Mouse (Mus musculus) midbrain, embryonic 14.5 days (tissue): ENCODE data around the gene Rai14. TPM values are rescaled to one million over a fixed set of nuclear protein-coding genes. Genes with fewer than 3 reads are reported as not detected.
"Not testable (repeated sequence)": the region's sequence is repeated elsewhere in the genome, so short reads cannot be mapped to it uniquely, and the experiment has no call there.

Source experiments
- ATAC-seq: fragments of 200-750 bp; cut with Nextera tagmentation; 2 replicates; pipeline ENCODE4 v1.8.0; 2017; ENCODE audit warnings: moderate number of reproducible peaks, moderate library complexity; ENCODE audit not compliant: low FRiP score, low TSS enrichment
- DNase-seq: peaks from one replicate; pipeline ENCODE4 v3.0.0-alpha.2; 2015
- H3K27ac ChIP-seq: fragments of 300-500 bp; sonication (generic); replicated peaks from 2 replicates; pipeline ENCODE4 v1.5.1; 2014; ENCODE audit warnings: mild to moderate bottlenecking, low read depth, low read length, moderate library complexity
- H3K27me3 ChIP-seq: fragments of 300-500 bp; sonication (generic); 2 replicates; pipeline ENCODE4 v1.6.1; 2014; ENCODE audit warnings: low read length, control low read depth, mixed read lengths; ENCODE audit not compliant: control insufficient read depth, insufficient read depth
- H3K36me3 ChIP-seq: fragments of 300-500 bp; sonication (generic); 2 replicates; pipeline ENCODE4 v1.6.1; 2014; ENCODE audit warnings: low read length, control low read depth; ENCODE audit not compliant: control insufficient read depth, insufficient read depth
- H3K4me1 ChIP-seq: fragments of 300-500 bp; sonication (generic); 2 replicates; pipeline ENCODE4 v1.6.1; 2014; ENCODE audit warnings: mild to moderate bottlenecking, antibody characterized with exemption, low read length, control low read depth; ENCODE audit not compliant: control insufficient read depth, insufficient read depth
- H3K4me2 ChIP-seq: fragments of 300-500 bp; sonication (generic); 2 replicates; pipeline ENCODE4 v1.6.1; 2014; ENCODE audit warnings: mild to moderate bottlenecking, low read length, moderate library complexity
- H3K4me3 ChIP-seq: fragments of 300-500 bp; sonication (generic); replicated peaks from 2 replicates; pipeline ENCODE4 v1.5.1; 2014; ENCODE audit warnings: low read depth, low read length
- H3K9ac ChIP-seq: fragments of 300-500 bp; sonication (generic); replicated peaks from 2 replicates; pipeline ENCODE4 v1.6.1; 2014; ENCODE audit warnings: mild to moderate bottlenecking, low read length, moderate library complexity
- H3K9me3 ChIP-seq: fragments of 300-500 bp; sonication (generic); 2 replicates; pipeline ENCODE4 v1.6.1; 2016; ENCODE audit warnings: low read length, control low read depth, mixed read lengths; ENCODE audit not compliant: control insufficient read depth
- WGBS: fragments of 180-500 bp; shearing (Covaris S2); extraction: QIAGEN DNeasy Blood & Tissue Kit; methylation state at CpG from one replicate; pipeline ENCODE4 v1.1.7; 2014; 5-methylcytosine and 5-hydroxymethylcytosine counted together
- polyA plus RNA-seq: library from polyadenylated mRNA; unstranded; fragments of >200 nt; fragmentation: Nextera tagmentation; extraction: Ambion mirVana; gene quantifications from 2 replicates; pipeline ENCODE4 v1.2.1, GENCODE M21; 2014

The Rai14 gene
- polyA plus RNA-seq, 1 experiment from 2014 or later = 20.5 TPM

DNA sequence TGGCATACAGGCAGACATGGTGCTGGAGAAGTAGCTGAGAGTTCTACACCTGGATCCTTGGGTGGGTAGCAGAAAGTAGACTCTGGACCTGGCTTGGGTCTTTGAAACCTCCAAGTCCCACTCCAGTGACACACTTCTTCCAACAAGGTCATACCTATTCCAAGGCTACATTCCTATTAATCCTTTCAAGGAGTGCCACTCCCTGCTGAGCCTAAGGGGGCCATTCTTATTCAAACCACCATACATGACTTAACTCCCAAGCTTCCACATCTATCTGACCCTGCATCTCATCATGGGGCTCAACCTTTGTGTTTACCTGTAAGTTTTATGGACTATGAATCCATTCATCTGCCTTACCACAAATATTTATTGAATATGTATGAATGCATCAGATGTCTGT, 152.1 kb downstream of the Rai14 start:
- no peak for DNase-seq
- no peak overlapping the region for H3K9ac ChIP-seq
- H3K36me3 ChIP-seq = 0 out of 2 replicates have a peak, but pooled peaks cover 4% of the 10 kb centered on the region
- H3K4me1 ChIP-seq = no peaks in the 10 kb centered on the region
- ATAC-seq = no peak
- no peak overlapping the region for H3K4me2 ChIP-seq
- H3K27me3 ChIP-seq = no peaks in the 10 kb centered on the region
- H3K27ac ChIP-seq = no peak overlapping the region
- H3K4me3 ChIP-seq = no peak overlapping the region
- no peaks in the 10 kb centered on the region for H3K9me3 ChIP-seq

DNA sequence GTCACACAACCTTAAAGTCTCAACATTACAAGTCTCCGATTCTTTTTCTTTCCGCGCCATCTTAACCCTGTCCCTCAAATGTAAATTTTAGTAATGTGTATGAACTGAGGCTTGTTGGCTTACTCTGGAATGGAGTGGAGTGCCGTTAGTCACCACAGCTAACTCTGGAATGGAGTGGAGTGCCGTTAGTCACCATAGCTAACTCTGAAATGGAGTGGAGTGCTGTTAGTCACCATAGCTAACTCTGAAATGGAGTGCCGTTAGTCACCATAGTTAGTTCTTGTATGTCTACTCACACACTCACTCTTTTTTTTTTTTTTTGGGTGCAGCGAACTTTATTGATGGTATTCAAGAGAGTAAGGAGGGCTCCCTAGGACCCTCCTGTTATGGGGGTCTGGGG, 154.4 kb downstream of the Rai14 start:
- Histone ChIP-seq H3K9ac (no peak overlapping the region), H3K36me3 (no peaks in the 10 kb centered on the region), H3K27ac (no peak overlapping the region), H3K4me2 (no peak overlapping the region), H3K4me3 (no peak overlapping the region), H3K4me1 (no peaks in the 10 kb centered on the region), H3K9me3 (no peaks in the 10 kb centered on the region), H3K27me3 (no peaks in the 10 kb centered on the region)
- no peak for DNase-seq
- no peak for ATAC-seq
- 97% methylated on average over 7 of the region's 7 CpGs for WGBS

DNA sequence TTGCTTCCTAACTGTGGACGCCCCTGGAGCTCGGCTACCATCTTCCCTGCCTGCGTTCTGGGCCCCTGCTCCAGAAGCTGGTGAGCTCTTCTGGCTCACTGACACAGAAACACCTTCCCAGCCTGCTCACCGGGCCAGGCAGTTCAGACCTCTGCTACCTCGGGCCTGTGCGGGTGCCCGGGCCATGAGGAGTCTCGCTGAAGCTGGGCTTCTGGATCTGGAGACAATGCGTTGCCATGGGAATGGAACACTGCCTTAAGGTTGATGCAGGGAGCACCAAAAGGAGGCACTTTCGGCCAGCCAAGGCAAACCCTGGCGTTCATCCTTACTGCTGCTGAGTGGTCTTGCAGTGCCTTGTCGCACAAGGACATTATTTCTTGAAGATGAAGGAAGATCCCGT, 156.0 kb downstream of the Rai14 start, which contains the start of gene Ttc23l:
Gene Ttc23l (minus strand): TSS at position 204 of the 400 bp plus-strand sequence.
- Histone ChIP-seq H3K4me1 (no peaks in the 10 kb centered on the region), H3K27ac (no peak within 1 kb of the TSS), H3K9me3 (no peaks in the 10 kb centered on the region), H3K27me3 (no peaks in the 10 kb centered on the region), H3K9ac (no peak within 1 kb of the TSS), H3K4me2 (no peak within 1 kb of the TSS), H3K36me3 (no peaks in the 10 kb centered on the region), H3K4me3 (no peak within 1 kb of the TSS)
- 86% methylated on average over 13 of the region's 13 CpGs for WGBS
- DNase-seq = no peak
- no peak for ATAC-seq

DNA sequence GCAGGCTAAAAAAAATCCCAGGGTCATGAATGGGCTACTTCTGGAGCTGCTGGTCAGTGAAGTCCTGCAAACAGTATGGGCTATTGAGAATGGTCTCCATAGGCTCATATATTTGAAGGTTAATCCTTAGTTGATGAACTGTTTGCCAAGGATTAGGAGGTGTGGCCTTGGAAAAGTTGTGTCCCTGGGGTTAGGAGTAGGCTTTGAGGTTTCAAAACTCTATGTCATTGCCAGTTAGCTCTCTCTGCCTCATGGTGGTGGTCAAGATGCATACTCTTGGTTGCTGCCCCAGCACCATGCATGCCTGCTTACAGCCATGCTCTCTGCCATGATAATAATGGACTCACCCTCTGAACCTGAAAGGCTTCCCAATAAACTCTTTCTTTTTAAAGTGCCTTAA, 160.1 kb downstream of the Rai14 start:
- Histone ChIP-seq H3K36me3 (no peaks in the 10 kb centered on the region), H3K27me3 (no peaks in the 10 kb centered on the region), H3K9ac (no peak overlapping the region), H3K9me3 (no peaks in the 10 kb centered on the region), H3K4me3 (no peak overlapping the region), H3K4me1 (no peaks in the 10 kb centered on the region), H3K27ac (no peak overlapping the region), H3K4me2 (no peak overlapping the region)
- no peak for DNase-seq
- no peak for ATAC-seq

DNA sequence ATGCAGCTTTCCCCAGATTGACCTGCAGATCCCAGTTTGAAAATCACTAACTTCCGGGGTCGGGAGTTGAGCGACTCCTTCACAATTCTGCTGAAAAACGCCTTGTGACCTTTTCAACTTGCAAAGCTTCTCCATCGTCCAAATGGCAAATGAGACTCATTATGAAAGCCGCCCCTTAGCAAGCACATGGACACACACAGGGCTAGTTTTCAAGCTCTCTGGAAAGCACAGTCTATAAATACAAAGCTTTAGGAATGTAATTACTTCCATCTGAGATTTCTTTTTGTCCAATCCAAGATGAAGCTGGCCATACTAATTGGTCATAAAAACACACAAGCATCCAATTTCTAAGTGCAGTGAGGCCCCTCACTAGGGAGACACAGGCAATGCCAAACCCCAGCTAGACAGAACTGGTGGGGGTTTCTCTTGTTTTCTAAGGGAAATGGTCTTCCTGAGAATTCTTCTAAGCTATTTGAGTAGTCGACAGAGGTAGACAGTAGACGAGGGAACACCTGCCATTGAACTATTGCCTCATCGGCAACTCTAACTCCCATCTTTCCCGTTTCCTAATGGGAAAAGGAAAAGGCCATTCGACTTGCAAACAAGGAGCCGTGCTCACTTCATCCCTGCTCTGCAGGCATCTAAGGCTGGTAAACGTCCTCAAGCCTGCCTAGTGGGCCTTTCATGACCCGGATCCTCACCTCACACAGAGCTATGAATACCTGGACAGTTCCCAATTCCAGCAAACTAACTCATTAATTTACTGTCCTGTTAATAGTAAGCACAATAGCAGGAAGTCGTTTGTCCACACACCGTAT, 173.9 kb downstream of the Rai14 start:
- no peak overlapping the region for H3K27ac ChIP-seq
- H3K36me3 ChIP-seq = no peaks in the 10 kb centered on the region
- DNase-seq (no peak), ATAC-seq (no peak)
- no peak overlapping the region for H3K4me2 ChIP-seq
- H3K27me3 ChIP-seq = no peaks in the 10 kb centered on the region
- WGBS = 85% methylated on average over 16 of the region's 16 CpGs
- H3K4me3 ChIP-seq = no peak overlapping the region
- no peak overlapping the region for H3K9ac ChIP-seq
- no peaks in the 10 kb centered on the region for H3K4me1 ChIP-seq
- H3K9me3 ChIP-seq = no peaks in the 10 kb centered on the region

DNA sequence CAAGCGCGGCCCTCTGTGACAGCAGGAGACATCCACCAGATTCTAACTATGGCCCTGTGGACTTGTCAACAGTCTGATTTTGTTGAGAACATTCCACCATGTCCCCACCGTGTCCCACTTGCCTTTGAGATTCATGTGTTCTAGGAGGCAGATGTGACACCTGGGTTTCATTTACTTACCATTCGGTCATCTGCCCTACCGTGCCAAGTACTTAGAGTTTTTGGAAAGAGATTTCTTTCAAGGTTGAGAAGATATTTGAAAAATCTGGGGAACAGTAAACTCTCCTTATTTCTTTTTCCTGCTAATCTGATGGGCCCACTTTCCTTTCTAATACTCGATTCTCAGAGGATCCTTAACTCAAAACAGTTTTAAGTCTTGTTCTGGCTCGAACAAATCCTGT, 178.5 kb downstream of the Rai14 start:
- WGBS = 93% methylated on average over 7 of the region's 7 CpGs
- H3K27me3 ChIP-seq = no peaks in the 10 kb centered on the region
- H3K4me2 ChIP-seq = no peak overlapping the region
- DNase-seq (no peak), ATAC-seq (no peak)
- H3K27ac ChIP-seq = no peak overlapping the region
- no peaks in the 10 kb centered on the region for H3K9me3 ChIP-seq
- no peaks in the 10 kb centered on the region for H3K36me3 ChIP-seq
- H3K9ac ChIP-seq = no peak overlapping the region
- H3K4me3 ChIP-seq = no peak overlapping the region
- H3K4me1 ChIP-seq = no peaks in the 10 kb centered on the region

DNA sequence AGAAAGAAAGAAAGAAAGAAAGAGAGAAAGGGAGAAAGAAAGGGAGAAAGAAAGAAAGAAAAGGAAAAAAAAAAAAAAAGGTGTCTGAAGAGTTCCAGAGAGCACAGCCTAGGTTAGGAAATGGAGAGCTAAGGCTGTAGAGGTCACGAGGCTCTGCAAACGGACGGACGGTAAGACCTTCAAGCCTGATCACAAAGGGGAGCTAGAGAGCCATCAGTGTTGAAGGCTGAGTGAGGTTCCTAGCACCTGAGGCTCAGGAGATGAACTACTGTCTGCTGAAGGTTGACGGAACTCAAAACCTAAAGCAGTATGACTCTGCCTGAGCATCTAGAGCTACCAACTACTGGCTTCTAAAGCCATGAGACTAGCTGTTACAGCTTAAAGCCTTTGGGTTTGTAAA, 179.8 kb downstream of the Rai14 start:
- WGBS = 88% methylated on average over 5 of the region's 5 CpGs
- DNase-seq = no peak
- ATAC-seq = no peak
- H3K27me3 ChIP-seq = no peaks in the 10 kb centered on the region
- H3K4me3 ChIP-seq = no peak overlapping the region
- H3K9me3 ChIP-seq = no peaks in the 10 kb centered on the region
- H3K27ac ChIP-seq = no peak overlapping the region
- no peak overlapping the region for H3K9ac ChIP-seq
- no peaks in the 10 kb centered on the region for H3K36me3 ChIP-seq
- no peak overlapping the region for H3K4me2 ChIP-seq
- H3K4me1 ChIP-seq = no peaks in the 10 kb centered on the region

DNA sequence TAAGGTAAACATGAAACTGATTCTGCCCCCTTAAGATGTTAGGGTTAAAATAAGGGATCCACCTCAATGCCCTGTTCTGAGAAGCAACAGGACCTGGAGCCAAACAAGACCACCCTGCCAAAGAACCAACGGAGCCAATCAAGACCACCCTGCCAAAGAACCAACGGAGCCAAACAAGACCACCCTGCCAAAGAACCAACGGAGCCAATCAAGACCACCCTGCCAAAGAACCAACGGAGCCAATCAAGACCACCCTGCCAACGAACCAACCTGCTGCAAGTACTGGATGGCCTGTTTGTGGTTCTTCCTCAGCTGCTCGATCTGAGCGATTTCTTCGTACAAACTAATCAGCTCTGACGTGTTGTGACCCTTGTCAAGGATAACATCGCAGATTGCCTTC, 181.1 kb downstream of the Rai14 start:
- H3K9me3 ChIP-seq, H3K36me3 ChIP-seq, H3K4me3 ChIP-seq, DNase-seq, ATAC-seq, H3K27ac ChIP-seq, H3K4me1 ChIP-seq, H3K9ac ChIP-seq, H3K27me3 ChIP-seq, H3K4me2 ChIP-seq: not testable (repeated sequence)
- WGBS = 92% methylated on average over 10 of the region's 10 CpGs

DNA sequence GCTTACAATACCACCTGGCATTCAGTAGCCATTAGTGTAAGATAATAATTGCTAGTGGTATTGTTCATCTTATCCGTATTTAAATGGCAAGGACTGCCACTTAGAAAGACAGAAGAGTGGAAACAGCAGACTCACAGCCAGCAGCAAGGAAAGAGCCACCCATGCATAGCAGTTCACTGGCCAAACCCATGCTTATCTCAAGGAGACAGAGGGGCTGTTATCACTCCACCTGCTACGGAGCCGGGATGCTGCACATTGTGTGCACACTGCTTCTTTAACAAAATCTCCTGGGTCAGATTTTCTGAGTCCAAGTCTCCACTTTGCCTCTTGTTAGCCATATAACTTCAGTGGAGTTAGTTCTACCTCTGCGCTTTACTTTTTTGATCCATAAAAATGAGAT, 183.1 kb downstream of the Rai14 start:
- Histone ChIP-seq H3K36me3 (no peaks in the 10 kb centered on the region), H3K27me3 (no peaks in the 10 kb centered on the region), H3K27ac (no peak overlapping the region), H3K4me3 (no peak overlapping the region), H3K4me1 (no peaks in the 10 kb centered on the region), H3K9ac (no peak overlapping the region), H3K4me2 (no peak overlapping the region), H3K9me3 (no peaks in the 10 kb centered on the region)
- DNase-seq (no peak), ATAC-seq (no peak)
- WGBS = 81% methylated on average over 4 of the region's 4 CpGs
